Mouse (Mus musculus) kidney, adult 11 months (tissue): ENCODE measurements around the gene Mfap4.

ENCODE experiments used
- DNase-seq: peaks from one replicate; pipeline ENCODE4 v3.0.0; 2022

The Mfap4 gene

GRCm38 (mm10) chr11:61484613-61485540, at the start of gene Mfap4:
Gene Mfap4 (plus strand): TSS chr11:61485431.
- DNase-seq: no peak

GRCm38 (mm10) chr11:61436298-61436697, 48.9 kb upstream of the Mfap4 start:
- no peak for DNase-seq

GRCm38 (mm10) chr11:61439170-61439569, 46.1 kb upstream of the Mfap4 start:
- DNase-seq: no peak

GRCm38 (mm10) chr11:61440416-61440815, 44.8 kb upstream of the Mfap4 start:
- no peak for DNase-seq

GRCm38 (mm10) chr11:61441670-61442069, 43.6 kb upstream of the Mfap4 start:
- DNase-seq: no peak

GRCm38 (mm10) chr11:61443807-61444206, 41.4 kb upstream of the Mfap4 start:
- no peak for DNase-seq

- no peak for DNase-seq
Observed at GRCm38 (mm10) chr11:61447296-61447695, 37.9 kb upstream of the Mfap4 start.

GRCm38 (mm10) chr11:61448041-61448440, 37.2 kb upstream of the Mfap4 start:
- DNase-seq: no peak

GRCm38 (mm10) chr11:61448599-61449225, 36.5 kb upstream of the Mfap4 start:
- DNase-seq: no peak

GRCm38 (mm10) chr11:61449499-61450292, 35.5 kb upstream of the Mfap4 start:
- no peak for DNase-seq

- DNase-seq: no peak
Observed at GRCm38 (mm10) chr11:61464071-61464470, 21.2 kb upstream of the Mfap4 start.

- DNase-seq: no peak
Observed at GRCm38 (mm10) chr11:61465422-61465821, 19.8 kb upstream of the Mfap4 start.

GRCm38 (mm10) chr11:61468534-61468933, 16.7 kb upstream of the Mfap4 start:
- no peak for DNase-seq

GRCm38 (mm10) chr11:61469317-61469917, 15.8 kb upstream of the Mfap4 start:
- DNase-seq: no peak

- no peak for DNase-seq
Observed at GRCm38 (mm10) chr11:61470880-61471279, 14.4 kb upstream of the Mfap4 start.

GRCm38 (mm10) chr11:61473630-61474029, 11.6 kb upstream of the Mfap4 start:
- no peak for DNase-seq

- DNase-seq: peak; percentile 51
Observed at GRCm38 (mm10) chr11:61476786-61477382, 8.3 kb upstream of the Mfap4 start.

GRCm38 (mm10) chr11:61477566-61478508, 7.4 kb upstream of the Mfap4 start:
- DNase-seq: no peak

- no peak for DNase-seq
Observed at GRCm38 (mm10) chr11:61478788-61479187, 6.4 kb upstream of the Mfap4 start.

GRCm38 (mm10) chr11:61481239-61482090, 3.8 kb upstream of the Mfap4 start:
- no peak for DNase-seq
